Mouse (Mus musculus) erythroblast, embryonic 14.5 days (primary cell): ENCODE measurements around the gene Tbx10.

Experiments
- GATA1 ChIP-seq: IDR thresholded peaks from 2 replicates; pipeline ENCODE4 v1.6.1; 2012; ENCODE audit warnings: low read length, inconsistent platforms, mixed read lengths
- TAL1 ChIP-seq: IDR thresholded peaks from 3 replicates; pipeline ENCODE4 v1.6.1; 2012; ENCODE audit warnings: low read length, inconsistent platforms, mixed read lengths

DNA sequence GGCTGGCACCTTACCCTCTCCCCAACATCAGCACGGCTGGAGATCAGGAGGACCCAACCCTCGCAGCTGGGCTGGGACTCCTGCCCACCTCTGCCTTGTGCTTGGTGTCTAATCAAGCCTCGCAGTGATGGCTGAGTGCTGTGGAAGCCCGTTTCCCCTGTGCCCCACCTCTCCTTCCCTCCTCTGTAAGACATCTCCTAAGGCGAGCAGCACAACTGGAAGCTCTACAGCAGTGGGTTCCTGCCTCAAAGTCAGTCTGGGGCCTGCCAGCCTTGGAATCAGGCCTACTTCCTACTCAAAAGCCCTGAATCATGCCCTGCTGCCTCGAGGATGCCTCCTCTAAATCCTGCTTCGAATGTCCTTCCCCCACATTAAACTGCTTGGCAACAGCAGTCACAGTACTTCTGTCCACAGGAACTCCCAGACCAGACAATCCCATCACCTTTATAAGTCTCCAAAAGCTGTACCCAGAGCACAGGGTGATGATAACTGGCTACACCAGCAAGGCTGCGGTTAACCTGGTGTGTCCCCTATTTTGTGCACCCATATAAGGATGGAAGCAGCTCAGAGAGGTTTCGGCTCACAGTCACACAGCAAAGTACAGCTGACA, 6.7 kb downstream of the Tbx10 start:
- TF ChIP-seq GATA1 (no peak), TAL1 (no peak)
